Mouse (Mus musculus): ENCODE data around the gene Gm14147. TPM values are rescaled to one million over a fixed set of nuclear protein-coding genes. Genes with fewer than 3 reads are reported as not detected.
"Not testable (repeated sequence)": the region's sequence is repeated elsewhere in the genome, so short reads cannot be mapped to it uniquely, and the experiment has no call there.

Gm14147 gene
- not detected in 2 replicates for polyA plus RNA-seq (2012; rRNA removed)

- WGBS, result no CpG with 5 or more reads among the region's 3 CpGs
- not testable (repeated sequence) for H3K4me1 ChIP-seq (ENCODE audit: control insufficient read depth, insufficient read depth, insufficient read length); H3K4me3 ChIP-seq (ENCODE audit: extremely low read depth, insufficient read depth, insufficient read length); H3K27ac ChIP-seq (ENCODE audit: insufficient read depth, low read length); H3K27me3 ChIP-seq (ENCODE audit: control insufficient read depth, insufficient read depth, low read length); H3K36me3 ChIP-seq (ENCODE audit: control insufficient read depth, insufficient read depth, low read length); DNase-seq (ENCODE audit: low read depth in 1 of 2, low spot score in 2 of 2)
These were observed at the start of gene Gm14147 for GRCm38 (mm10) chr2:151097945-151098344. Gene Gm14147 (plus strand): TSS chr2:151098245.

DNA sequence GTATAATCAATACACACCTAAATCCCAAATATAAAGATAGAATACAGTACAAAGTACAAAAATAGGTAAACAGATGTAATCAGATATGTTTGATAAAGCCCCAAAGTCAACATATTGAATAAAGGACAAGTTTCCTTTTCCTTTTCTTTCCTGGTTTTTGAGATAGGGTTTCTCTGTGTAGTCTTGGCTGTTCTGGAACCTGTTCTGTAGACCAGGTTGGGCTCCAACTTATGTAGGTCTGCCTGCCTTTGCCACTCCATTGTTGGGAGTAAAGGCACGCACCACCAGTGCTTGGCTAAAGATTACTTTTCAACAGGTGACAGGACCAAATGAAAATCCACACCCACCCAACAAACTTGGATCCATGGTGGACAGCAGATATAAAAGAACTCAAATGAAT, 41.4 kb upstream of the Gm14147 start:
- Histone ChIP-seq H3K4me3 (ENCODE audit: extremely low read depth, insufficient read depth, insufficient read length) (no peak overlapping the region), H3K36me3 (ENCODE audit: control insufficient read depth, insufficient read depth, low read length) (no peaks in the 10 kb centered on the region), H3K4me1 (ENCODE audit: control insufficient read depth, insufficient read depth, insufficient read length) (no peaks in the 10 kb centered on the region), H3K27me3 (ENCODE audit: control insufficient read depth, insufficient read depth, low read length) (no peaks in the 10 kb centered on the region), H3K27ac (ENCODE audit: insufficient read depth, low read length) (no peak overlapping the region)
- DNase-seq (ENCODE audit: low read depth in 1 of 2, low spot score in 2 of 2), result no peak
- WGBS, result 89% methylated on average over 1 of the region's 1 CpGs
- TF ChIP-seq POLR2A (IDR thresholded peaks at IDR 0.05; ENCODE audit: low read depth, low read length) (no peak), CTCF (IDR thresholded peaks at IDR 0.05; ENCODE audit: extremely low read depth, insufficient read depth, insufficient read length, insufficient replicate concordance) (no peak)

DNA sequence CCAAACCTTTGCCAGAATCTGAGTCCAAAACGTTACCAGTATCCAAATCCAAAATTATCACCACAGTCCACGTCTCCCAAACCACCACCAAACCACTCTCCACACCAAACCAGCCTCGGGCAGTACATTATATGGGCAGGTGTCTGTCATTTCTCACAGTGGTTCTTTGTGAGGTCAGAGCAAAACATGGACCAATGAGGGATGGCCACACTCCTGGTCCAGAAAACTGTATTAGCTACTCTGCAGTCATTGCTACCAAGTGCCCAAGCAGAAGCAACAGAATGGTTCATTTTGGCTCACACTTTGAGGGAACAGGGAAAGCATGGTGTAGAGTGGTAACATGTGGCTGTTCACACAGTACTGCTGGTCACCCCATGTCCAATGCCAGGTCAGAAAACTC, 5.8 kb upstream of the Gm14147 start, which contains the start of gene Gm14151:
TSS of gene Gm14151 (minus strand) at position 101 of the 400 bp plus-strand sequence.
- not testable (repeated sequence) for DNase-seq (ENCODE audit: low read depth in 1 of 2, low spot score in 2 of 2); H3K4me3 ChIP-seq (ENCODE audit: extremely low read depth, insufficient read depth, insufficient read length); H3K27me3 ChIP-seq (ENCODE audit: control insufficient read depth, insufficient read depth, low read length); H3K27ac ChIP-seq (ENCODE audit: insufficient read depth, low read length); H3K4me1 ChIP-seq (ENCODE audit: control insufficient read depth, insufficient read depth, insufficient read length); H3K36me3 ChIP-seq (ENCODE audit: control insufficient read depth, insufficient read depth, low read length)
- WGBS, result no CpG with 5 or more reads among the region's 3 CpGs

Other genes starting within 250 kb of the Gm14147 start
- 44.3 and 48.0 TPM in 2 replicates for gene Abhd12, start 193.5 kb upstream of the Gm14147 start, polyA plus RNA-seq (2012; rRNA removed)
- gene Gins1, start 192.8 kb upstream of the Gm14147 start, polyA plus RNA-seq (2012; rRNA removed), result 1.9 and 2.1 TPM in 2 replicates
- gene Ninl, start 58.9 kb upstream of the Gm14147 start, polyA plus RNA-seq (2012; rRNA removed), result 1.8 and 2.1 TPM in 2 replicates
- gene Nanp, start 58.8 kb upstream of the Gm14147 start, polyA plus RNA-seq (2012; rRNA removed), result 1.5 and 1.6 TPM in 2 replicates
- gene Gm14151, start 5.9 kb upstream of the Gm14147 start, polyA plus RNA-seq (2012; rRNA removed), result not detected in 2 replicates

Measured in spleen, adult 2 months (tissue).